Comparison of ENCODE assay signal across 24 mouse cellular contexts in the genomic region with DNA sequence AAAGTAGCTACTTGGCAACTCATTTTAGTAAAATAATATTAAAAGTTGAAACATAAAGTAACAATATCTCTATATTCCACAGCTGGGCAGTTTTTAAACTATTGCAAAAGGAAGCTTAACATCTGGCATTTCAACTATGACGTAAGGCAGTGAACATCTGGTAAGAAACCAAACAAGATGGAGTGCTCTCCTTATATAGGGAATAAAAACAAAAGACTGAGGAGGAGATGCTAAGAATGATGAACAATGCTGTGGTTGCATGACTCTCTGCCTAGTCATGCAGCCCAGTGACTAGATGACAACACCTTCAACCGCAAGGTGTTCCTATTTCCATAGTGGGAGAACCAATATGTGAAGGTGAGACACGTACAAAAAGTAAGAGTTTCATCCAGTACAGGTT.
DNase-seq lines count a peak whose midpoint lies in the region; ATAC-seq and TF ChIP-seq lines count a peak whose summit lies in the region.
"Had no signal": no experiment of that assay in that cellular context is flagged by ENCODE, and none has a peak within 500 bp of the region (broad histone marks: within the 10 kb centered on the region; RNA-seq: fewer than 3 reads in every experiment).

No protein-coding gene starts in this region.

- DNase-seq in 3T3-L1 (ENCODE audit: low read depth, low spot score): peak; percentile 78
- DNase-seq in ovary, postnatal 36 days (ENCODE audit: low spot score): no peak
- DNase-seq: adrenal gland, adult 8-10 months; adrenal gland, postnatal 14 days; adrenal gland, postnatal 36 days; B cell, adult 2 months; cerebellum, adult 11-12 months; cerebellum, adult 2 months; cerebellum, adult 9-10 months; cerebellum, postnatal 10 days; cerebellum, postnatal 25 days had no signal

- H3K27me3 ChIP-seq in C2C12 (ENCODE audit: control insufficient read depth, insufficient read depth, insufficient read length): no peaks in the 10 kb centered on the region
- no peaks in the 10 kb centered on the region for H3K27me3 ChIP-seq in hindbrain, embryonic 12.5 days
- H3K27me3 ChIP-seq: embryonic facial prominence, embryonic 13.5 days; embryonic facial prominence, embryonic 15.5 days; forebrain, embryonic 12.5 days; Patski had no signal

- H3K4me2 ChIP-seq in hindbrain, embryonic 12.5 days (replicated peaks): no peak overlapping the region
- H3K4me2 ChIP-seq: embryonic facial prominence, embryonic 13.5 days; embryonic facial prominence, embryonic 15.5 days; forebrain, embryonic 12.5 days had no signal

- no peak for TF ChIP-seq CTCF in C2C12 (IDR thresholded peaks at IDR 0.05; ENCODE audit: control insufficient read depth, insufficient read depth, insufficient read length)
- no peak for TF ChIP-seq CTCF in embryonic fibroblast, embryonic 13.5 days (IDR thresholded peaks at IDR 0.05; ENCODE audit: borderline replicate concordance, insufficient read depth, low read length)

- no peaks in the 10 kb centered on the region for H3K79me2 ChIP-seq in C2C12 (ENCODE audit: control insufficient read depth, insufficient read depth)

- no peak for ATAC-seq in granulocyte monocyte progenitor cell, adult 5-6 weeks (replicated peaks; ENCODE audit: poor library complexity, severe bottlenecking)
- ATAC-seq in hindbrain, embryonic 12.5 days (ENCODE audit: low FRiP score): no peak
- ATAC-seq: activated CD4-positive, CD25-positive, alpha-beta regulatory T cell, adult 4 months; forebrain, embryonic 14.5 days; forebrain, embryonic 16.5 days had no signal

- peak overlapping the region; percentile 99 for H3K27ac ChIP-seq in embryonic fibroblast, embryonic 13.5 days (ENCODE audit: insufficient read depth, low read length)
- H3K27ac ChIP-seq in hindbrain, embryonic 12.5 days: no peak overlapping the region
- H3K27ac ChIP-seq: embryonic facial prominence, embryonic 13.5 days; embryonic facial prominence, embryonic 15.5 days; forebrain, embryonic 10.5 days; forebrain, embryonic 12.5 days had no signal

- no peaks in the 10 kb centered on the region for H3K9me3 ChIP-seq in hindbrain, embryonic 12.5 days (replicated peaks)
- H3K9me3 ChIP-seq: embryonic facial prominence, embryonic 13.5 days; embryonic facial prominence, embryonic 15.5 days; forebrain, embryonic 10.5 days; forebrain, embryonic 12.5 days had no signal

- no peak for TF ChIP-seq POLR2A in embryonic fibroblast, embryonic 13.5 days (IDR thresholded peaks at IDR 0.05; ENCODE audit: low read depth, low read length)

- no peaks in the 10 kb centered on the region for H3K36me3 ChIP-seq in C2C12 (ENCODE audit: control insufficient read depth, insufficient read depth)
- no peaks in the 10 kb centered on the region for H3K36me3 ChIP-seq in hindbrain, embryonic 12.5 days
- H3K36me3 ChIP-seq: embryonic facial prominence, embryonic 13.5 days; embryonic facial prominence, embryonic 15.5 days; forebrain, embryonic 10.5 days; forebrain, embryonic 12.5 days had no signal

- no peak overlapping the region for H3ac ChIP-seq in C2C12 (ENCODE audit: control insufficient read depth, insufficient read length, low read depth)

- no peak overlapping the region for H3K9ac ChIP-seq in hindbrain, embryonic 12.5 days
- H3K9ac ChIP-seq: embryonic facial prominence, embryonic 13.5 days; embryonic facial prominence, embryonic 15.5 days; forebrain, embryonic 12.5 days had no signal

- H3K4me3 ChIP-seq in C2C12 (ENCODE audit: insufficient read depth, poor library complexity, severe bottlenecking): no peak overlapping the region
- no peak overlapping the region for H3K4me3 ChIP-seq in embryonic fibroblast, embryonic 13.5 days (ENCODE audit: insufficient read depth, low read length)
- H3K4me3 ChIP-seq in hindbrain, embryonic 12.5 days: no peak overlapping the region
- H3K4me3 ChIP-seq: embryonic facial prominence, embryonic 13.5 days; embryonic facial prominence, embryonic 15.5 days; erythroblast, embryonic 14.5 days; forebrain, embryonic 10.5 days; forebrain, embryonic 12.5 days had no signal

- 91% methylated on average over 3 of the region's 3 CpGs for WGBS in hindbrain, embryonic 12.5 days

- H3K79me3 ChIP-seq in C2C12 (ENCODE audit: low read depth): no peaks in the 10 kb centered on the region

- H3K4me1 ChIP-seq in embryonic fibroblast, embryonic 13.5 days (ENCODE audit: control insufficient read depth, insufficient read depth, low read length): peaks cover 10% of the 10 kb centered on the region
- H3K4me1 ChIP-seq in hindbrain, embryonic 12.5 days: no peaks in the 10 kb centered on the region
- H3K4me1 ChIP-seq: embryonic facial prominence, embryonic 13.5 days; embryonic facial prominence, embryonic 15.5 days; forebrain, embryonic 10.5 days; forebrain, embryonic 12.5 days had no signal

TF ChIP-seq in C2C12, 6 proteins besides CTCF, POLR2A, EP300 and RAD21:
- TF ChIP-seq FOSL1 (IDR thresholded peaks at IDR 0.05; ENCODE audit: insufficient read depth, low read length, poor library complexity, severe bottlenecking) (peak; percentile 80), USF1 (IDR thresholded peaks at IDR 0.05; ENCODE audit: low read depth) (no peak), CEBPB (IDR thresholded peaks at IDR 0.05; ENCODE audit: low read depth) (peak; percentile 81)
